Mouse (Mus musculus) neural tube, embryonic 15.5 days (tissue): ENCODE data around the gene Lca5l. TPM values are rescaled to one million over a fixed set of nuclear protein-coding genes. Genes with fewer than 3 reads are reported as not detected.

Source experiments
- ATAC-seq: fragments of 200-750 bp; cut with Nextera tagmentation; 2 replicates; pipeline ENCODE4 v1.8.0; 2017; ENCODE audit warnings: mild to moderate bottlenecking, moderate TSS enrichment, moderate library complexity; ENCODE audit not compliant: low FRiP score
- H3K27ac ChIP-seq: fragments of 300-500 bp; sonication (generic); replicated peaks from 2 replicates; pipeline ENCODE4 v1.5.1; 2015; ENCODE audit warnings: mild to moderate bottlenecking, inconsistent platforms
- H3K27me3 ChIP-seq: fragments of 300-500 bp; sonication (generic); replicated peaks from 2 replicates; pipeline ENCODE4 v1.6.1; 2015; ENCODE audit warnings: inconsistent platforms
- H3K36me3 ChIP-seq: fragments of 300-500 bp; sonication (generic); 2 replicates; pipeline ENCODE4 v1.6.1; 2015; ENCODE audit warnings: inconsistent platforms
- H3K4me1 ChIP-seq: fragments of 300-500 bp; sonication (generic); 2 replicates; pipeline ENCODE4 v1.6.1; 2015; ENCODE audit warnings: inconsistent platforms
- H3K4me2 ChIP-seq: fragments of 300-500 bp; sonication (generic); 2 replicates; pipeline ENCODE4 v1.6.1; 2015; ENCODE audit warnings: inconsistent platforms, mild to moderate bottlenecking, moderate library complexity
- H3K4me3 ChIP-seq: fragments of 300-500 bp; sonication (generic); replicated peaks from 2 replicates; pipeline ENCODE4 v1.5.1; 2015; ENCODE audit warnings: mild to moderate bottlenecking, inconsistent platforms
- H3K9ac ChIP-seq: fragments of 300-500 bp; sonication (generic); replicated peaks from 2 replicates; pipeline ENCODE4 v1.6.1; 2015; ENCODE audit warnings: mild to moderate bottlenecking, inconsistent platforms
- H3K9me3 ChIP-seq: fragments of 300-500 bp; sonication (generic); replicated peaks from 2 replicates; pipeline ENCODE4 v1.6.1; 2016; ENCODE audit warnings: inconsistent platforms
- WGBS: fragments of 180-500 bp; shearing (Covaris S2); methylation state at CpG from one replicate; pipeline ENCODE4 v1.1.7; 2015; ENCODE audit warnings: mixed read lengths; 5-methylcytosine and 5-hydroxymethylcytosine counted together
- polyA plus RNA-seq: library from polyadenylated mRNA; unstranded; fragments of >200 nt; fragmentation: Nextera tagmentation; extraction: Ambion mirVana; gene quantifications from 2 replicates; pipeline ENCODE4 v1.2.1, GENCODE M21; 2015

The Lca5l gene
- 1.7 and 1.9 TPM in 2 replicates for polyA plus RNA-seq

- under 1% methylated on average over 77 of the region's 77 CpGs for WGBS
- Histone ChIP-seq H3K36me3 (no peaks in the 10 kb centered on the region), H3K4me3 (peak within 1 kb of the TSS; percentile 90), H3K27me3 (no peaks in the 10 kb centered on the region), H3K9me3 (no peaks in the 10 kb centered on the region), H3K4me1 (peaks cover 17% of the 10 kb centered on the region), H3K27ac (peak within 1 kb of the TSS; percentile 90), H3K4me2 (peak within 1 kb of the TSS; percentile 84), H3K9ac (peak within 1 kb of the TSS; percentile 94)
- peak; percentile 99 for ATAC-seq
These were observed at the start of gene Lca5l for GRCm38 (mm10) chr16:96191531-96192506. Gene Lca5l, minus strand, starts transcription at chr16:96192271.

GRCm38 (mm10) chr16:96235366-96235970 lies 43.4 kb upstream of the Lca5l start, which contains the start of gene B3galt5:
Gene B3galt5, plus strand, starts transcription at chr16:96235801.
- H3K9ac ChIP-seq, result 0 out of 2 replicates have a peak within 1 kb of the TSS, but pooled peaks have one; percentile 11
- H3K4me2 ChIP-seq, result peak within 1 kb of the TSS; percentile 35
- H3K27me3 ChIP-seq, result no peaks in the 10 kb centered on the region
- peaks cover 10% of the 10 kb centered on the region for H3K4me1 ChIP-seq
- 52% methylated on average over 17 of the region's 17 CpGs for WGBS
- peak; percentile 50; the same call in 1 of the 2 replicates for ATAC-seq
- no peaks in the 10 kb centered on the region for H3K36me3 ChIP-seq
- H3K27ac ChIP-seq, result peak within 1 kb of the TSS; percentile 51; the same call in 1 of the 2 replicates
- no peaks in the 10 kb centered on the region for H3K9me3 ChIP-seq
- no peak within 1 kb of the TSS for H3K4me3 ChIP-seq

- H3K27me3 ChIP-seq, result no peaks in the 10 kb centered on the region
- 89% methylated on average over 8 of the region's 8 CpGs for WGBS
- no peak overlapping the region for H3K4me2 ChIP-seq
- no peak overlapping the region for H3K27ac ChIP-seq
- no peak overlapping the region for H3K4me3 ChIP-seq
- H3K4me1 ChIP-seq, result peaks cover 10% of the 10 kb centered on the region
- ATAC-seq, result no peak
- H3K9ac ChIP-seq, result no peak overlapping the region
- no peaks in the 10 kb centered on the region for H3K36me3 ChIP-seq
- H3K9me3 ChIP-seq, result no peaks in the 10 kb centered on the region
These were observed 41.9 kb upstream of the Lca5l start for GRCm38 (mm10) chr16:96233996-96234395.

- Histone ChIP-seq H3K27me3 (no peaks in the 10 kb centered on the region), H3K9me3 (no peaks in the 10 kb centered on the region), H3K4me1 (peaks cover 10% of the 10 kb centered on the region), H3K4me3 (no peak overlapping the region), H3K4me2 (no peak overlapping the region), H3K36me3 (no peaks in the 10 kb centered on the region), H3K9ac (no peak overlapping the region), H3K27ac (no peak overlapping the region)
- WGBS, result 87% methylated on average over 8 of the region's 8 CpGs
- no peak for ATAC-seq
These were observed 39.9 kb upstream of the Lca5l start for GRCm38 (mm10) chr16:96231974-96232373.

GRCm38 (mm10) chr16:96231251-96231650 lies 39.2 kb upstream of the Lca5l start:
- H3K36me3 ChIP-seq, result no peaks in the 10 kb centered on the region
- H3K4me2 ChIP-seq, result no peak overlapping the region
- no peak overlapping the region for H3K27ac ChIP-seq
- H3K27me3 ChIP-seq, result no peaks in the 10 kb centered on the region
- no peak for ATAC-seq
- no peaks in the 10 kb centered on the region for H3K9me3 ChIP-seq
- no peak overlapping the region for H3K9ac ChIP-seq
- H3K4me3 ChIP-seq, result no peak overlapping the region
- H3K4me1 ChIP-seq, result peaks cover 10% of the 10 kb centered on the region
- WGBS, result 93% methylated on average over 4 of the region's 4 CpGs

GRCm38 (mm10) chr16:96230411-96230810 lies 38.3 kb upstream of the Lca5l start:
- peak; percentile 63; the same call in 1 of the 2 replicates for ATAC-seq
- H3K9me3 ChIP-seq, result no peaks in the 10 kb centered on the region
- H3K36me3 ChIP-seq, result no peaks in the 10 kb centered on the region
- H3K27ac ChIP-seq, result no peak overlapping the region
- WGBS, result 28% methylated on average over 11 of the region's 11 CpGs
- H3K9ac ChIP-seq, result no peak overlapping the region
- no peaks in the 10 kb centered on the region for H3K27me3 ChIP-seq
- H3K4me2 ChIP-seq, result no peak overlapping the region
- no peak overlapping the region for H3K4me3 ChIP-seq
- peaks cover 5% of the 10 kb centered on the region; the same call in 1 of the 2 replicates for H3K4me1 ChIP-seq

- no peaks in the 10 kb centered on the region for H3K9me3 ChIP-seq
- no peaks in the 10 kb centered on the region for H3K4me1 ChIP-seq
- H3K4me2 ChIP-seq, result no peak overlapping the region
- 41% methylated on average over 8 of the region's 8 CpGs for WGBS
- H3K4me3 ChIP-seq, result no peak overlapping the region
- no peak overlapping the region for H3K27ac ChIP-seq
- no peak for ATAC-seq
- no peaks in the 10 kb centered on the region for H3K27me3 ChIP-seq
- H3K9ac ChIP-seq, result no peak overlapping the region
- H3K36me3 ChIP-seq, result no peaks in the 10 kb centered on the region
These were observed 37.0 kb upstream of the Lca5l start for GRCm38 (mm10) chr16:96229044-96229555.

- no peak overlapping the region for H3K4me3 ChIP-seq
- no peaks in the 10 kb centered on the region for H3K36me3 ChIP-seq
- no peak overlapping the region for H3K27ac ChIP-seq
- no peak overlapping the region for H3K9ac ChIP-seq
- no peak for ATAC-seq
- no peaks in the 10 kb centered on the region for H3K9me3 ChIP-seq
- no peaks in the 10 kb centered on the region for H3K27me3 ChIP-seq
- H3K4me1 ChIP-seq, result no peaks in the 10 kb centered on the region
- H3K4me2 ChIP-seq, result no peak overlapping the region
- WGBS, result 80% methylated on average over 13 of the region's 13 CpGs
These were observed 36.4 kb upstream of the Lca5l start for GRCm38 (mm10) chr16:96228438-96228837.

GRCm38 (mm10) chr16:96222452-96222851 lies 30.4 kb upstream of the Lca5l start:
- Histone ChIP-seq H3K9ac (no peak overlapping the region), H3K4me1 (no peaks in the 10 kb centered on the region), H3K4me3 (no peak overlapping the region), H3K27ac (no peak overlapping the region), H3K9me3 (no peaks in the 10 kb centered on the region), H3K27me3 (no peaks in the 10 kb centered on the region), H3K4me2 (no peak overlapping the region), H3K36me3 (no peaks in the 10 kb centered on the region)
- no peak for ATAC-seq
- WGBS, result 89% methylated on average over 1 of the region's 1 CpGs

GRCm38 (mm10) chr16:96221959-96222358 lies 29.9 kb upstream of the Lca5l start:
- WGBS, result 90% methylated on average over 3 of the region's 3 CpGs
- no peak overlapping the region for H3K4me3 ChIP-seq
- no peaks in the 10 kb centered on the region for H3K9me3 ChIP-seq
- H3K4me1 ChIP-seq, result no peaks in the 10 kb centered on the region
- no peaks in the 10 kb centered on the region for H3K36me3 ChIP-seq
- no peak overlapping the region for H3K27ac ChIP-seq
- H3K4me2 ChIP-seq, result no peak overlapping the region
- no peaks in the 10 kb centered on the region for H3K27me3 ChIP-seq
- no peak for ATAC-seq
- no peak overlapping the region for H3K9ac ChIP-seq

GRCm38 (mm10) chr16:96221491-96221890 lies 29.4 kb upstream of the Lca5l start:
- Histone ChIP-seq H3K4me2 (no peak overlapping the region), H3K27ac (no peak overlapping the region), H3K27me3 (no peaks in the 10 kb centered on the region), H3K9ac (no peak overlapping the region), H3K4me3 (no peak overlapping the region), H3K9me3 (no peaks in the 10 kb centered on the region), H3K4me1 (no peaks in the 10 kb centered on the region), H3K36me3 (no peaks in the 10 kb centered on the region)
- 74% methylated on average over 5 of the region's 5 CpGs for WGBS
- ATAC-seq, result no peak
